Mouse (Mus musculus): ENCODE results near the gene Ciart.
"Not testable (repeated sequence)": the region's sequence is repeated elsewhere in the genome, so short reads cannot be mapped to it uniquely, and the experiment has no call there.

Ciart gene

DNA sequence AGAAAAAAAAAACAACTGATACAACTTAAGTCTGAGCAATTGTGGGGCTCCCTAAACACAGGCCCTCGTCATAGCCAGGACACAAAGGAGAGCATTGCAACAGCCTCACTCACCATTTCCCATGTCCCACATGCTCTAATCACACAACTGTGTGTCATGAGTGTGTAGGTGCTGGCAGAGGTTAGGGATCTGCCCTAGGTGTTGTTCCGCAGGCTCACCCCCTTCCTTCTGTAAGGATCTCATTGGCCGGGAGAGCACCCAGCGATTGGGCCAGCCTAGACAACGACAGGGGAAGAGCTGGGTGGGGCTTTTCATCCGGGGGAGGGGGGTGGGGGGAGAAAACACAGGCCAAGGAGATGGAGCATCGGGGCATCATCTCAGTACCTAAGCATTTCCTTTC is 18.5 kb downstream of the Ciart start:
- DNase-seq: no peak

DNA sequence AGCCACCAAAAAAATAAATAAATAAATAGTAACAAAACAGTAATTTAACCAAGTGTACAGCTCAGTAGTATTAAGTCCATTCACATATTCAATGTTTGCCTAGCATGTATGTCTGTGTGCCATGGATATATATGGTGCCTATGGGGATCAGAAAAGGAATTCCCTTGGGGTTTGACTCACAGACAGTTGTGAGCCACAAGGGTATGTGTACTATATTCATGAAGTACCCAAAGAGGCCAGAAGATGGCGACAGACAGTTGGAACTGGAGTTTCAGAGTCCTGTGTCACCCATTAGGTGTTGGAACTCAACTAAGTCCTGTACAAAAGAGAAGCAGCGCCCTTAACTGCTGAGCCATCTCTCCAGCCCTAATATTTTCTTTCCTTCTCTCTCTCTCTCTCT is 20.3 kb downstream of the Ciart start:
- DNase-seq: peak; percentile 94

DNA sequence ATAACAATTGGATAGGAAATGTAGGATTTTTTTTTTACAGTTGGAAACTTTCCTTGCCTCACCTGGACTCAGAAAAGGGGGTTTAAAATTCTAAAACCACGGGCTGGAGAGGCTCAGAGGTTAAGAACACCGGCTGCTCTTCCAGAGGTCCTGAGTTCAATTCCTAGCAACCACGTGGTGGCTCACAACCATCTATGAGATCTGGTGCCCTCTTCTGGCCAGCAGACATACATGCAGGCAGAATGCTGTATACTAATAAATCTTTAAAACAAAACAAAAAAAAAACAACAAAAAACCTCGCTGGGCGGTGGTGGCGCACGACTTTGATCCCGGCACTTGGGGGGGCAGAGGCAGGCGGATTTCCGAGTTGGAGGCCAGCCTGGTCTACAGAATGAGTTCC is 20.8 kb downstream of the Ciart start:
- peak; percentile 18 for DNase-seq

DNA sequence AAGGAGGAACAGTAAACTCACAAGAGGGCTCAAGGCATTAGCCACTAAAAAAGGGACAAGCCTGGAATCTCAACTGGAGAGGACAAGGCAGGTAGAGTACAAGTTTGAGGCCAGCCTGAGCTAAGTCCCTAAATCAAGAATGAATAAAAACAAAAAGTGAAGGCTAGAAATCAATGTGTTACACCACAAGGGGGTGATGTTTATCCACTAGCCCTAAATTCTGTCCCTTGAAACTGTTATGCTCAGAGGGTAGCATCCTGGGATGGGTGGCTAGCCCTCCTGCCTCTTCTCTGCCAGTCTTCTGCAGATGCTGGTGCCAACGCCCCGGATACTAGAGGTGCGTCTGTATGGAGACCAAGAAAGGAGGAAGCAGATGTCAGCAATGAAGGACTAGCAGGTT is 21.7 kb downstream of the Ciart start:
- DNase-seq: no peak

DNA sequence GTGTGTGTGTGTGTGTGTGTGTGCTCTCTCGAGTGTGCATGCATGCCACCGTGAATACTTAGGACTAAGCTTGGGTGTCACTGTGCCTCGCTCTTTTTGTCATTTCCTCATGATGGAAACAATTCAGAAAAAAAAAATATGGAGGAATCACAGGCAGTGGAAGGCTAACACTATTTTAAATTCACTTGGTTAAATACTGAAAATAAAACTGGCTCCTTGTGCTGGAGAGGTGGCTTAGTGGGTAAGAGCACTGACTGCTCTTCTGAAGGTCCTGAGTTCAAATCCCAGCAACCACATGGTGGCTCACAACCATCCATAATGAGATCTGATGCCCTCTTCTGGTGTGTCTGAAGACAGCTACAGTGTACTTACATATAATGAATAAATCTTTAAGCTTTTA is 23.8 kb downstream of the Ciart start:
- not testable (repeated sequence) for DNase-seq

DNA sequence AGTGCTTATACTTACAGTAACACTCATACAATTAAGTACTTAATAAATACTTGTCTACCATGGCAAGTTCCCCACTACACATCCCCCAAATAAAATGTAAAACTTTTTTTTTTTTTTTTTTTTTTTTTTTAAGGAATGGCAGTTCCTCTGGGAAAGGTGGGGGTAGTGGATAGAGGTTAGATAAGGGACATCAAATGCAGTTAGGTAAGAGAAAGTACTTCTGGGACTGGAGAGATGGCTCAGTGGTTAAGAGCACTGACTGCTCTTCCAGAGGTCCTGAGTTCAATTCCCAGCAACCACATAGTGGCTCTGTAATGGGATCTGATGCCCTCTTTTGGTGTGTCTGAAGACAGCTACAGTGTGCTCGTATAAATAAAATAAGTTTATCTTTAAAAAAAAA is 25.0 kb downstream of the Ciart start:
- not testable (repeated sequence) for DNase-seq

DNA sequence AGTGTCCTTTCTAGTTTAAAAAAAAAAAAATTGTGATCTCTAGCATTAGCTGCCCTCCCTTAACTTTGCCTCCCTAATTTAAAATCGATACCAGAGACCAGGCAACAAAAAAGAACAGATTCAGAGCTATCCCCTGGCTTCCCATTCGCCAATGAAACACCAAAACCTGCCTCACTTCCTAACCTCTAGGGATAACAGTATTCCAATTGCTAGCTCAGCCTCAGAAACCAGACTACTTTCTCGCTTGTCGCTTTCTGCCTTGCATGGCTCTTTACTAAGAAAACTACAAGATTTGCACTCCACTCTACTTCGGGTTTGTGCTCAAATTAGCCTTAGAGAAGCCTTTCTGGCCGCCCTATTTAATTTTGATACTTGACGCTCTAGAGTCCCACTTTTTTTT is 25.9 kb downstream of the Ciart start:
- peak; percentile 10 for DNase-seq

DNA sequence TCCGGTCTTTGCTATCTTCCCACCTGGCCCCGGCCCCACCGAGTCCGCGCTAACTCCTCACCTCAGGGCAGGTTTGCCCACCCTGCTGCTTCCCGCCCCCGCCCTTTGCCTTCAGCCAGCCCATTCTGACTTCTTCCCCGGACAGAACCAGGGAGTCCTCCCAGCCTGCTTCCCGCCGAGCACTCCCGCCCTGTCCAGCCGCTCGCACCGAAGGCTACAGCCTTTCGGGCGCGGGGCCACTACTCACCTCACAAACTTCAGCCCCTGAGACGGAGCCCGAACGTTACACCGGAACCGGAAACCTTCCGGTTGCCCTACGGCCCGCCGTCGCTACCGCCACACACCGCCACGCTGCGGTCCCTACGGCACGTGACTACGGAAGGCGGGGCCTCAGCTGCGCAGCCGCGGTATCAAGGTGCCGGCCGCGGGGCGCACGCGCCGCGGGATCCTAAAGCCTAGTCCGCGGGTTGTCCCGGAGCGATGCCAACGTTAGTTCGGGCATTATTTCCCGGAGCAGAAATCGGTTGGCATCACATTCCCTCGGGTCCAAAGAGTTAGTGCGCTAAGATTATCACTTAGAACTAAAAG is 26.5 kb downstream of the Ciart start, which contains the start of gene Prpf3:
Prpf3 (minus strand) TSS at position 384 of the 588 bp plus-strand sequence.
- peak; percentile 97 for DNase-seq

DNA sequence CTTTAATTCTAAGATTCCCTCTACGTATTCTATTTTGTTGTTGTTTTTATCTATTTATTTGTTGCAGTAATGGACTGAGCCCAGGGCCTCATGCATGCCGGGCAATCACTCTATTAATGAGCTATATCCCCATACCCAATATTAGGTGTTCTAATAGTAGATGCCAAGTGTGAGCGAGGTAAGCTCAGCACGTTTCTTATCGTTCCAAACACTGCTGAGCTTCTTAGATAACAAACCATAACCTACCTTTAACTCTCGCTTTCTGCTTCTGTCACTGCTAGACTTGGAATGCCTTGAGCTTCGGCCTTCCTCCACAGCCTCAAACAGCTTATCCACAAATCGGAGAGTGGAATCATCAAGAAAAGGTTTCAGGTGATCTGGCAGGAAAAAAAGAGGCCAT is 30.7 kb downstream of the Ciart start:
- no peak for DNase-seq

DNA sequence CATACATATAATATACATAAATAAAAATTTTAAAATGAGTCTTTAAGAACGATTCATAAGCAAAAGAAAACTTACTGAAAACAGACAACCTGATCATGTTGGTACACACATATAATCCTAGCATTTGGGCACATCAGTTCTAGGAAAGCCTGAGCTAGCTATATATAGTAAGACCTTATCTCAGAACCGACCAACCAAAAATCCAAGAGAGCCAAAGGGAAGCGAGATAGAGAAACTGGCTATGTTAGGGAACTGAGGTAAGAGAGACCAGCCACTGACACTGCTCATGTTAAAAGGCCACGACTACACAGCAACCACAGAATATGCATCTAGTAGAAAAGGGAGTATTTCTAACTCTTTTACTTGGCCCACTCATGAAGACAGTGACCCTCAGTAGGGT is 31.4 kb downstream of the Ciart start:
- DNase-seq: no peak

DNA sequence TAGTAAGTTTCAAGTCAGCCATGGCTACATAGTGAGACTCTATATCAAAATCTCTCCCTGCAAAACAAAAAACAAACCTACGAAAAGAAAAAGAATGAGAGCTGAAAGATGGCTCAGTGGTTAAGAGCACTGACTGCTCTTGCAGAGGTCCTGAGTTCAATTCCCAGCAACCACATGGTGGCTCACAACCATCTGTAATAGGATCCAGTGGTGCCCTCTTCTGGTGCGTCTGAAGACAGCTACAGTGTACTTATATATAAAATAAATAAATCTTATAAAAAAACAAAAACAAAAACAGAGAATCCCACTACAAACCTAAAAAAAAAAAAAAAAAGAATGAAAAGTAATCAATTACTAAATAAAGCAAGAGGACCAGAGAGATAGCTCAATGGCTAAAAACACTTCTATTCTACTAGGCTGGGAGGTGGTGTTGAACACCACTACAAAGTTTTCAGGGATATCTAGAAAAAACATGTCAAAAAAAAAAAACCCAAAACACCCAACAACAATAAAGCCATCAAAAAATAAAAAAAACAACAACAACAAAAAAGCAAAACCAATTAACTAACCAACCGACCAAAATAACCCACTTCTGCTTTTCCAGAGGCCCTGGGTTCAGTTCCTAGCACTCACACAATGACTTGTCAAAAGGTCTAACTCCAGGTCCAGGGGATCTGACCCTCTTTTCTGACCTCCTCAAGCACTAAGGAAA is 39.4 kb downstream of the Ciart start:
- no peak for DNase-seq

DNA sequence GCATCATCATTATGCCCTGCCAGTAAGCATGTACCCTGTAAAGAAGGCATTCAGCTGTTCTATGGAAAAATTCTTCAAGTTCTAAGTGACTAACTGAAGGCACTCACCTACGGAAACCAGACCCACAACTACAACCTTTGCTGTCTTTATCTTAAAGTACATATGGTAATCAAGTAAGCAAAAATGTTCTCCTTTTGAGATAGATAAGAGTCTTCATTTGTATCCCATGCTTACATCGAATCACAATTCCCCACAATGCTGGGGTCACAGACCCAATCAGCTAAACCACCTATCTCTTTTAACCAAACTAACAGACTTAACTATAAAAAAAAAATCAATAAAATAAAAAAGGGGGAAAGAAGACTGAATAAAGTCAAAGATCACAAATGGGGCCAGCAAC is 42.8 kb downstream of the Ciart start:
- no peak for DNase-seq

DNA sequence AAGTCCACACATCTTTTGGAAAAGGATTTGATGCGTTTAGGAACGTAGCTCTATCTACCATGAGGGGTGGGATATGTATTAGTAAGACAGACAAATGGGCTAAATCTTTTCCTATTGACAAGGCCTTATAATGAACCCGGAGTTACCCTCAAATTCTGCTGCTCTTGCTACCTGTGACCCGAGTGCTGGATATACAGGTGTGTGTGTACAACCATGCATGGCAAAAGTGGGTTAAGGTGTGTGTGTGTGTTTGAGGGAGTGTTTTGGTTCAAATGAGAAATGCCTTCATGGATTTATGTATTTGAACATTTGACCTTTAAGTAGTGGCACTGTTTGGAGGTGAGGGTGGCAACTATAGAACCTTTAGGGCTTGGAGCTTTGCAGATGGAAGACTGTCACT is 53.0 kb downstream of the Ciart start:
- DNase-seq: no peak
